Mouse (Mus musculus): ENCODE measurements at regions not wholly inside any gene's neighbourhood (a gene's known extent, or its start where the extent isn't known, plus 50 kb on each side); places are given as distances from the start of the nearest gene placed in this dataset.
"Not testable (repeated sequence)": the region's sequence is repeated elsewhere in the genome, so short reads cannot be mapped to it uniquely, and the experiment has no call there.

DNA sequence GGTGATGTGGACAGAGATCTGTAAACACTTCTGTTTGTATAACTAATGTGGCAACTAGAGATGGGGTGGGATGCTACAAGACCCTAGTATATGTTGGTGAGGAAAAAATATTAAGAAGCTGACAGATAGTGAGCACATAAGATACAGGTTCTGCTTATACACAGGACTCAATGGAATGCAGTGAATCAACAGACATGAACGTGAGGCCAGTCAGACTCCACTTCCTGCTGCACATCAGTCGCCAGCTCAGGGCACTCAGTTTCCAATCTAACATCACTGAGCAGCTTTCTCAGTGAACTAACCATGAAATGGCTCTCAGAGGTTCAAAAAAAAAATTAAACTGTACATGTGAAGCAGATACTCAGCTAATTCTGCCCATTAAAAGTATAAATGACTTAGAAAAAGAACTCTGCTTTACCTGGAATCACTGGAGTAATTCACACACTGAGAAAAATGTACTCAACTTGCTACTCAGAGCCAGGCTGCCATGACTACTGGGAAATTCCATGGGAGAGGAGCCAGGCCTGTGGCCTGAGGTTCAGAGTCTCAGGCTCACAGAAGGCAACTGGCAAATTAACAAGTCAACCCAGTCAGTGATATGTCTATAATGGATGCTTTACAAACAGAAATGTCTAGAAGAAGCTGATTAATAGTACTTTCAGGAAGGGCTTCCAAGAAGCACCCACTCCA is 170.9 kb upstream of the Tbl1xr1 start:
- Histone ChIP-seq H3K4me3 (replicated peaks; ENCODE audit: insufficient read depth, low read depth, low read length) (no peak overlapping the region), H3K27me3 (ENCODE audit: control insufficient read depth, insufficient read depth, low read length) (no peaks in the 10 kb centered on the region), H3K27ac (ENCODE audit: insufficient read depth, low read length) (no peak overlapping the region), H3K4me1 (ENCODE audit: control insufficient read depth, insufficient read depth, low read length) (no peaks in the 10 kb centered on the region)
- 81% methylated on average over 2 of the region's 2 CpGs for WGBS
- no peak for DNase-seq
- TF ChIP-seq CTCF (IDR thresholded peaks at IDR 0.05; ENCODE audit: borderline replicate concordance, insufficient read depth, low read depth, low read length) (no peak), POLR2A (IDR thresholded peaks at IDR 0.05; ENCODE audit: borderline replicate concordance, insufficient read depth, low read length) (no peak)

DNA sequence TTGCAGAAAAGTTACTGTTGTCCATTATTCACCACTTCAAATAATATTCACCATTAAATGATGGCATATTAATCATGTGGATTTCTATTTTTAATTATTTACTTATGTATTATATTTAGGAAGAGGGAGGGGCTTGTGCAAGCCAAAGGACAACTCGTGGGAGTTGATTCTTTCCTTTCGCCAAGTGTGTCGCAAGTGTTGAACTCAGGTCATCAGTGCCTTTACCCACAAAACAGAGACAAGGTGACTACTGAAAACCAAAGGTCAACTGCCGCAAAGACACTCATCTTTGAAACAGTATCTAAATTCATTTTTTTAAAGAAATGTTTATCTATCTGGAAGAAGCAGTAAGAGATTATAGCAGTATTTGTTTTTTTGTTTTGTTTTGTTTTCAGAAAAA is 167.6 kb upstream of the Tbl1xr1 start:
- Histone ChIP-seq H3K4me1 (ENCODE audit: control insufficient read depth, insufficient read depth, low read length) (no peaks in the 10 kb centered on the region), H3K4me3 (replicated peaks; ENCODE audit: insufficient read depth, low read depth, low read length) (no peak overlapping the region), H3K27ac (ENCODE audit: insufficient read depth, low read length) (no peak overlapping the region), H3K27me3 (ENCODE audit: control insufficient read depth, insufficient read depth, low read length) (no peaks in the 10 kb centered on the region)
- no peak for DNase-seq
- no peak for TF ChIP-seq CTCF (IDR thresholded peaks at IDR 0.05; ENCODE audit: borderline replicate concordance, insufficient read depth, low read depth, low read length)
- TF ChIP-seq POLR2A (IDR thresholded peaks at IDR 0.05; ENCODE audit: borderline replicate concordance, insufficient read depth, low read length), result no peak
- 92% methylated on average over 4 of the region's 4 CpGs for WGBS

- H3K4me3 ChIP-seq (replicated peaks; ENCODE audit: insufficient read depth, low read depth, low read length), result no peak overlapping the region
- WGBS, result 81% methylated on average over 1 of the region's 1 CpGs
- no peak overlapping the region for H3K27ac ChIP-seq (ENCODE audit: insufficient read depth, low read length)
- no peaks in the 10 kb centered on the region for H3K27me3 ChIP-seq (ENCODE audit: control insufficient read depth, insufficient read depth, low read length)
- H3K4me1 ChIP-seq (ENCODE audit: control insufficient read depth, insufficient read depth, low read length), result no peaks in the 10 kb centered on the region
- no peak for TF ChIP-seq CTCF (IDR thresholded peaks at IDR 0.05; ENCODE audit: borderline replicate concordance, insufficient read depth, low read depth, low read length)
- no peak for TF ChIP-seq POLR2A (IDR thresholded peaks at IDR 0.05; ENCODE audit: borderline replicate concordance, insufficient read depth, low read length)
- DNase-seq, result no peak
Observed at GRCm38 (mm10) chr3:21910080-21910479, 166.4 kb upstream of the Tbl1xr1 start.

DNA sequence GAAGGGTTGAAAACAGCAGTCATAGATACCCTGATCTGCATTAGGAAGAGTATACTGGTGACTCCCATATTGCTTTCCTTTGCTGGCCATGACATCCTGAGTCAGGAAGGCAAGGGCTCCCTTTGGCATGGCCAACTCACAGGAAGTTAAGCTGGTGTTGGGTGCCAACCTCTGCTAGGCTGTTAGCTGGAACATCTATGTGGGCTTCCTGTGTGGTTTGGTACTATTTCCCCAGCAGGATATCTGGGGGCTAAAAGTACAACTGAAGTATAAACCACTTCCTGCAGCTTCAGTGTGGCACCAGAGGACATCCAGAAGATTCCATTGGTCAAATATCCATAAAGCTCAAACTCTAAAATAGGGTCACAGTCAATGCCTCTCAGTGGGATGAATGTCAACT is 165.4 kb upstream of the Tbl1xr1 start:
- H3K4me3 ChIP-seq (replicated peaks; ENCODE audit: insufficient read depth, low read depth, low read length), result no peak overlapping the region
- TF ChIP-seq POLR2A (IDR thresholded peaks at IDR 0.05; ENCODE audit: borderline replicate concordance, insufficient read depth, low read length), result no peak
- no peak for TF ChIP-seq CTCF (IDR thresholded peaks at IDR 0.05; ENCODE audit: borderline replicate concordance, insufficient read depth, low read depth, low read length)
- no peak overlapping the region for H3K27ac ChIP-seq (ENCODE audit: insufficient read depth, low read length)
- no peaks in the 10 kb centered on the region for H3K4me1 ChIP-seq (ENCODE audit: control insufficient read depth, insufficient read depth, low read length)
- DNase-seq, result no peak
- H3K27me3 ChIP-seq (ENCODE audit: control insufficient read depth, insufficient read depth, low read length), result no peaks in the 10 kb centered on the region

GRCm38 (mm10) chr3:21917228-21917910 is 159.1 kb upstream of the Tbl1xr1 start:
- DNase-seq, result no peak
- Histone ChIP-seq H3K4me3 (replicated peaks; ENCODE audit: insufficient read depth, low read depth, low read length) (no peak overlapping the region), H3K4me1 (ENCODE audit: control insufficient read depth, insufficient read depth, low read length) (no peaks in the 10 kb centered on the region), H3K27me3 (ENCODE audit: control insufficient read depth, insufficient read depth, low read length) (no peaks in the 10 kb centered on the region), H3K27ac (ENCODE audit: insufficient read depth, low read length) (no peak overlapping the region)
- 94% methylated on average over 9 of the region's 9 CpGs for WGBS
- no peak for TF ChIP-seq CTCF (IDR thresholded peaks at IDR 0.05; ENCODE audit: borderline replicate concordance, insufficient read depth, low read depth, low read length)
- no peak for TF ChIP-seq POLR2A (IDR thresholded peaks at IDR 0.05; ENCODE audit: borderline replicate concordance, insufficient read depth, low read length)

DNA sequence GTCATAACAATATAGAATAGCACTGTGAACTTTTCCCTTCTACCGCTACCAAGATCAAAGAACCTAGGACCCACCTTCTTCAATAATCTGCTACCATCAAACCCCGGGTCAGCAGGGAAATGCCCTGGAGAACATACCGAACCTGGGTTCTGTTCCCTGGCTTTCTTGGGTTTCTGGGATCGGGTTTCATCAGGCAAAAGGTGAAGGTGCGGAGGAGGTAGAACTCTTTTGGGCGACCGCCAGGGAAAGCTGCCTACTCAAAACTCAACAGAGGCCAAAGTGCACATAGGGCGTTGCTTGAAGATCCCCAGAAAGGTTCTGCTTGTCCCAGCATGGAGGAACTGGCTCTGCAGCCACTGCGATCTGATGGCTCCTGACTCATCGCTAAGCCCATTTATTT is 158.0 kb upstream of the Tbl1xr1 start:
- WGBS, result 93% methylated on average over 10 of the region's 10 CpGs
- no peak overlapping the region for H3K4me3 ChIP-seq (replicated peaks; ENCODE audit: insufficient read depth, low read depth, low read length)
- no peak for DNase-seq
- H3K27me3 ChIP-seq (ENCODE audit: control insufficient read depth, insufficient read depth, low read length), result no peaks in the 10 kb centered on the region
- no peak overlapping the region for H3K27ac ChIP-seq (ENCODE audit: insufficient read depth, low read length)
- TF ChIP-seq POLR2A (IDR thresholded peaks at IDR 0.05; ENCODE audit: borderline replicate concordance, insufficient read depth, low read length) (no peak), CTCF (IDR thresholded peaks at IDR 0.05; ENCODE audit: borderline replicate concordance, insufficient read depth, low read depth, low read length) (no peak)
- H3K4me1 ChIP-seq (ENCODE audit: control insufficient read depth, insufficient read depth, low read length), result no peaks in the 10 kb centered on the region

DNA sequence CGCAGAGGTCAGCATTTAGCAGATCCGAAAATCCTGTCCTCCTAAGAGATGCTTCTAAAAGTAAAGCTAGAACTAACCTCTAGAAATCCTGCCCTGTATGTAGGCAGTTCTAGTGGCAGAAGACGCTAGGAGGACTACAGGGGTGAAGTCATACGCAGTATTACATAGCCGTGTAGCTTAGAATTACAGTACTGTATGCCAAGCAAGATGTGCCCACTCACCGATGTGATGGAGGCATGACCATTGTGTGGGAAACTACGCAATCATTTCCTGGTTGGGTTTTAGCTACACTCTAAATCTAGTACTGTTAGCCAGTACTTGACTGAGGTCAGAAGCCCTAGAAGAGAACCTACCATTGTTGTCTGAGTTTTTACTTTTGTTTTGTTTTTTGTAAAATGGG is 156.5 kb upstream of the Tbl1xr1 start:
- H3K4me3 ChIP-seq (replicated peaks; ENCODE audit: insufficient read depth, low read depth, low read length), result no peak overlapping the region
- H3K4me1 ChIP-seq (ENCODE audit: control insufficient read depth, insufficient read depth, low read length), result no peaks in the 10 kb centered on the region
- no peaks in the 10 kb centered on the region for H3K27me3 ChIP-seq (ENCODE audit: control insufficient read depth, insufficient read depth, low read length)
- 94% methylated on average over 7 of the region's 7 CpGs for WGBS
- TF ChIP-seq POLR2A (IDR thresholded peaks at IDR 0.05; ENCODE audit: borderline replicate concordance, insufficient read depth, low read length) (no peak), CTCF (IDR thresholded peaks at IDR 0.05; ENCODE audit: borderline replicate concordance, insufficient read depth, low read depth, low read length) (no peak)
- no peak overlapping the region for H3K27ac ChIP-seq (ENCODE audit: insufficient read depth, low read length)
- no peak for DNase-seq

GRCm38 (mm10) chr3:21931951-21932350 is 144.5 kb upstream of the Tbl1xr1 start:
- Histone ChIP-seq H3K27ac (ENCODE audit: insufficient read depth, low read length) (no peak overlapping the region), H3K4me3 (replicated peaks; ENCODE audit: insufficient read depth, low read depth, low read length) (no peak overlapping the region), H3K27me3 (ENCODE audit: control insufficient read depth, insufficient read depth, low read length) (no peaks in the 10 kb centered on the region), H3K4me1 (ENCODE audit: control insufficient read depth, insufficient read depth, low read length) (peaks cover 6% of the 10 kb centered on the region; the same call in 1 of the 2 replicates)
- WGBS, result 96% methylated on average over 6 of the region's 6 CpGs
- no peak for DNase-seq
- TF ChIP-seq CTCF (IDR thresholded peaks at IDR 0.05; ENCODE audit: borderline replicate concordance, insufficient read depth, low read depth, low read length), result no peak
- TF ChIP-seq POLR2A (IDR thresholded peaks at IDR 0.05; ENCODE audit: borderline replicate concordance, insufficient read depth, low read length), result no peak

- not testable (repeated sequence) for H3K4me3 ChIP-seq (replicated peaks; ENCODE audit: insufficient read depth, low read depth, low read length); H3K4me1 ChIP-seq (ENCODE audit: control insufficient read depth, insufficient read depth, low read length); DNase-seq; H3K27me3 ChIP-seq (ENCODE audit: control insufficient read depth, insufficient read depth, low read length); H3K27ac ChIP-seq (ENCODE audit: insufficient read depth, low read length)
- 85% methylated on average over 8 of the region's 8 CpGs for WGBS
Observed at GRCm38 (mm10) chr3:21932696-21933095, 143.8 kb upstream of the Tbl1xr1 start.
